Mouse (Mus musculus) forebrain, embryonic 14.5 days (tissue): Measurements from ENCODE around the gene Tead3. TPM values are rescaled to one million over a fixed set of nuclear protein-coding genes. Genes with fewer than 3 reads are reported as not detected.
A peak's percentile ranks its signal among the peaks of the same experiment; 100 is the strongest.

ENCODE experiments used
- ATAC-seq: fragments of 200-750 bp; cut with Nextera tagmentation; 2 replicates; pipeline ENCODE4 v1.8.0; 2017; ENCODE audit warnings: mild to moderate bottlenecking, moderate library complexity
- DNase-seq: peaks from one replicate; pipeline ENCODE4 v3.0.0-alpha.2; 2015; ENCODE audit warnings: low spot score
- H3K27ac ChIP-seq: fragments of 300-500 bp; sonication (generic); 2 replicates; pipeline ENCODE4 v1.5.1; 2014; ENCODE audit warnings: low read depth, mild to moderate bottlenecking, control low read depth, low read length, moderate library complexity
- H3K27me3 ChIP-seq: fragments of 300-500 bp; sonication (generic); replicated peaks from 2 replicates; pipeline ENCODE4 v1.6.1; 2014; ENCODE audit warnings: low read length, control low read depth, mixed read lengths; ENCODE audit not compliant: control insufficient read depth, insufficient read depth
- H3K36me3 ChIP-seq: fragments of 300-500 bp; sonication (generic); 2 replicates; pipeline ENCODE4 v1.6.1; 2014; ENCODE audit warnings: low read length, control low read depth; ENCODE audit not compliant: control insufficient read depth, insufficient read depth
- H3K4me1 ChIP-seq: fragments of 300-500 bp; sonication (generic); 2 replicates; pipeline ENCODE4 v1.6.1; 2014; ENCODE audit warnings: antibody characterized with exemption, low read length, control low read depth; ENCODE audit not compliant: control insufficient read depth, insufficient read depth
- H3K4me2 ChIP-seq: fragments of 300-500 bp; sonication (generic); 2 replicates; pipeline ENCODE4 v1.6.1; 2014; ENCODE audit warnings: mild to moderate bottlenecking, control low read depth, low read length
- H3K4me3 ChIP-seq: fragments of 300-500 bp; sonication (generic); 2 replicates; pipeline ENCODE4 v1.5.1; 2014; ENCODE audit warnings: low read depth, low read length, control low read depth
- H3K9ac ChIP-seq: fragments of 300-500 bp; sonication (generic); 2 replicates; pipeline ENCODE4 v1.6.1; 2014; ENCODE audit warnings: mild to moderate bottlenecking, low read length, control low read depth, moderate library complexity
- H3K9me3 ChIP-seq: fragments of 300-500 bp; sonication (generic); replicated peaks from 2 replicates; pipeline ENCODE4 v1.6.1; 2016; ENCODE audit warnings: low read length, control low read depth, mixed read lengths; ENCODE audit not compliant: control insufficient read depth
- WGBS: fragments of 180-500 bp; shearing (Covaris S2); extraction: QIAGEN DNeasy Blood & Tissue Kit; methylation state at CpG from one replicate; pipeline ENCODE4 v1.1.7; 2014; 5-methylcytosine and 5-hydroxymethylcytosine counted together
- polyA plus RNA-seq: library from polyadenylated mRNA; unstranded; fragments of >200 nt; fragmentation: Nextera tagmentation; extraction: Ambion mirVana; gene quantifications from 2 replicates; pipeline ENCODE4 v1.2.1, GENCODE M21; 2014

Gene Tead3
- polyA plus RNA-seq, 1 experiment from 2014 or later: 1.8 TPM

- H3K36me3 ChIP-seq: no peaks in the 10 kb centered on the region
- WGBS: 1% methylated on average over 6 of the region's 6 CpGs
- peaks cover 6% of the 10 kb centered on the region; the same call in 1 of the 2 replicates for H3K27me3 ChIP-seq
- no peak overlapping the region for H3K4me3 ChIP-seq
- no peaks in the 10 kb centered on the region for H3K4me1 ChIP-seq
- H3K9me3 ChIP-seq: no peaks in the 10 kb centered on the region
- no peak for DNase-seq
- no peak for ATAC-seq
- no peak overlapping the region for H3K27ac ChIP-seq
- H3K9ac ChIP-seq: no peak overlapping the region
- H3K4me2 ChIP-seq: no peak overlapping the region
These were observed 29.6 kb upstream of the Tead3 start for GRCm38 (mm10) chr17:28380255-28380654.

GRCm38 (mm10) chr17:28375592-28376061, 25.0 kb upstream of the Tead3 start:
- no peak overlapping the region for H3K4me3 ChIP-seq
- no peaks in the 10 kb centered on the region for H3K36me3 ChIP-seq
- H3K4me1 ChIP-seq: no peaks in the 10 kb centered on the region
- H3K27ac ChIP-seq: no peak overlapping the region
- no peak for ATAC-seq
- no peak overlapping the region for H3K9ac ChIP-seq
- DNase-seq: no peak
- WGBS: 16% methylated on average over 17 of the region's 17 CpGs
- no peak overlapping the region for H3K4me2 ChIP-seq
- H3K27me3 ChIP-seq: peaks cover 14% of the 10 kb centered on the region
- H3K9me3 ChIP-seq: no peaks in the 10 kb centered on the region

- ATAC-seq: no peak
- Histone ChIP-seq H3K9me3 (no peaks in the 10 kb centered on the region), H3K4me1 (no peaks in the 10 kb centered on the region), H3K4me3 (no peak overlapping the region), H3K36me3 (no peaks in the 10 kb centered on the region), H3K27me3 (peaks cover 14% of the 10 kb centered on the region), H3K27ac (no peak overlapping the region), H3K4me2 (no peak overlapping the region), H3K9ac (no peak overlapping the region)
- DNase-seq: no peak
- 12% methylated on average over 16 of the region's 16 CpGs for WGBS
These were observed 23.9 kb upstream of the Tead3 start for GRCm38 (mm10) chr17:28374494-28374893.

GRCm38 (mm10) chr17:28373821-28374220, 23.2 kb upstream of the Tead3 start:
- Histone ChIP-seq H3K4me2 (no peak overlapping the region), H3K9ac (no peak overlapping the region), H3K27me3 (peaks cover 14% of the 10 kb centered on the region), H3K9me3 (no peaks in the 10 kb centered on the region), H3K27ac (no peak overlapping the region), H3K4me3 (no peak overlapping the region), H3K4me1 (no peaks in the 10 kb centered on the region), H3K36me3 (no peaks in the 10 kb centered on the region)
- WGBS: 16% methylated on average over 10 of the region's 10 CpGs
- DNase-seq (peak; percentile 46), ATAC-seq (no peak)

- Histone ChIP-seq H3K4me2 (no peak overlapping the region), H3K36me3 (no peaks in the 10 kb centered on the region), H3K27me3 (peaks cover 14% of the 10 kb centered on the region), H3K4me1 (no peaks in the 10 kb centered on the region), H3K9me3 (no peaks in the 10 kb centered on the region), H3K27ac (no peak overlapping the region), H3K9ac (no peak overlapping the region), H3K4me3 (no peak overlapping the region)
- 61% methylated on average over 1 of the region's 1 CpGs for WGBS
- DNase-seq: no peak
- ATAC-seq: no peak
These were observed 21.3 kb upstream of the Tead3 start for GRCm38 (mm10) chr17:28371941-28372340.

- H3K36me3 ChIP-seq: no peaks in the 10 kb centered on the region
- no peaks in the 10 kb centered on the region for H3K4me1 ChIP-seq
- H3K4me2 ChIP-seq: no peak overlapping the region
- peaks cover 14% of the 10 kb centered on the region for H3K27me3 ChIP-seq
- DNase-seq (no peak), ATAC-seq (no peak)
- H3K9ac ChIP-seq: no peak overlapping the region
- no peak overlapping the region for H3K27ac ChIP-seq
- no peak overlapping the region for H3K4me3 ChIP-seq
- WGBS: 74% methylated on average over 2 of the region's 2 CpGs
- no peaks in the 10 kb centered on the region for H3K9me3 ChIP-seq
These were observed 20.7 kb upstream of the Tead3 start for GRCm38 (mm10) chr17:28371286-28371685.

- DNase-seq: no peak
- Histone ChIP-seq H3K4me1 (no peaks in the 10 kb centered on the region), H3K27me3 (peaks cover 15% of the 10 kb centered on the region), H3K4me2 (no peak overlapping the region), H3K9ac (no peak overlapping the region), H3K36me3 (no peaks in the 10 kb centered on the region), H3K9me3 (no peaks in the 10 kb centered on the region), H3K4me3 (no peak overlapping the region), H3K27ac (no peak overlapping the region)
- WGBS: 79% methylated on average over 5 of the region's 5 CpGs
- ATAC-seq: no peak
These were observed 18.4 kb upstream of the Tead3 start for GRCm38 (mm10) chr17:28369056-28369455.

- Histone ChIP-seq H3K27ac (no peak overlapping the region), H3K27me3 (peaks cover 21% of the 10 kb centered on the region), H3K4me1 (no peaks in the 10 kb centered on the region), H3K4me3 (no peak overlapping the region), H3K4me2 (no peak overlapping the region), H3K36me3 (no peaks in the 10 kb centered on the region), H3K9ac (no peak overlapping the region), H3K9me3 (no peaks in the 10 kb centered on the region)
- DNase-seq (peak; percentile 47), ATAC-seq (no peak)
- WGBS: 5% methylated on average over 13 of the region's 13 CpGs
These were observed 17.8 kb upstream of the Tead3 start for GRCm38 (mm10) chr17:28368449-28368848.

- DNase-seq (no peak), ATAC-seq (no peak)
- Histone ChIP-seq H3K27me3 (peaks cover 39% of the 10 kb centered on the region), H3K27ac (no peak within 1 kb of the TSS), H3K4me3 (0 out of 2 replicates have a peak within 1 kb of the TSS, but pooled peaks have one; percentile 0), H3K9me3 (no peaks in the 10 kb centered on the region), H3K4me2 (peak within 1 kb of the TSS; percentile 23; the same call in 1 of the 2 replicates), H3K9ac (no peak within 1 kb of the TSS), H3K4me1 (peaks cover 5% of the 10 kb centered on the region; the same call in 1 of the 2 replicates), H3K36me3 (no peaks in the 10 kb centered on the region)
- 19% methylated on average over 8 of the region's 8 CpGs for WGBS
These were observed 14.5 kb upstream of the Tead3 start, which contains the start of gene Tulp1 for GRCm38 (mm10) chr17:28365122-28365521. Gene Tulp1, minus strand, starts transcription at chr17:28365222.
